Mouse (Mus musculus): ENCODE measurements at regions not wholly inside any gene's neighbourhood (a gene's known extent, or its start where the extent isn't known, plus 50 kb on each side); places are given as distances from the start of the nearest gene placed in this dataset.

- Histone ChIP-seq H3K4me1 (ENCODE audit: control insufficient read depth in 2 of 2, insufficient read depth in 2 of 2, low read length in 2 of 2) (no peaks in the 10 kb centered on the region), H3K27me3 (ENCODE audit: control insufficient read depth, insufficient read depth, low read length) (no peaks in the 10 kb centered on the region), H3K9ac (ENCODE audit: low read length) (no peak overlapping the region), H3K4me2 (ENCODE audit: low read length) (no peak overlapping the region), H3K9me3 (ENCODE audit: control insufficient read depth, low read length) (no peaks in the 10 kb centered on the region), H3K4me3 (ENCODE audit: control insufficient read depth in 1 of 2, insufficient read depth in 1 of 2, low read depth in 1 of 2, low read length in 2 of 2) (no peak overlapping the region), H3K27ac (replicated peaks in 1 of 2; ENCODE audit: control insufficient read depth in 1 of 2, insufficient read depth in 1 of 2, low read depth in 2 of 2, low read length in 2 of 2) (no peak overlapping the region), H3K36me3 (ENCODE audit: control insufficient read depth, insufficient read depth, low read length) (no peaks in the 10 kb centered on the region)
- WGBS, result 66% methylated on average over 5 of the region's 5 CpGs
- ATAC-seq (ENCODE audit: insufficient number of reproducible peaks, insufficient read depth, low FRiP score, low read depth), result no peak
These were observed 328.8 kb downstream of the Gxylt1 start for GRCm38 (mm10) chr15:92946216-92946615.

- Histone ChIP-seq H3K27ac (replicated peaks in 1 of 2; ENCODE audit: control insufficient read depth in 1 of 2, insufficient read depth in 1 of 2, low read depth in 2 of 2, low read length in 2 of 2) (no peak overlapping the region), H3K4me3 (ENCODE audit: control insufficient read depth in 1 of 2, insufficient read depth in 1 of 2, low read depth in 1 of 2, low read length in 2 of 2) (no peak overlapping the region), H3K9me3 (ENCODE audit: control insufficient read depth, low read length) (no peaks in the 10 kb centered on the region), H3K9ac (ENCODE audit: low read length) (no peak overlapping the region), H3K4me1 (ENCODE audit: control insufficient read depth in 2 of 2, insufficient read depth in 2 of 2, low read length in 2 of 2) (no peaks in the 10 kb centered on the region), H3K4me2 (ENCODE audit: low read length) (no peak overlapping the region), H3K36me3 (ENCODE audit: control insufficient read depth, insufficient read depth, low read length) (no peaks in the 10 kb centered on the region), H3K27me3 (ENCODE audit: control insufficient read depth, insufficient read depth, low read length) (no peaks in the 10 kb centered on the region)
- ATAC-seq (ENCODE audit: insufficient number of reproducible peaks, insufficient read depth, low FRiP score, low read depth), result no peak
- 74% methylated on average over 8 of the region's 8 CpGs for WGBS
These were observed 371.2 kb downstream of the Gxylt1 start for GRCm38 (mm10) chr15:92903821-92904220.

GRCm38 (mm10) chr15:92897277-92897676 is 377.7 kb downstream of the Gxylt1 start:
- Histone ChIP-seq H3K9ac (ENCODE audit: low read length) (no peak overlapping the region), H3K27me3 (ENCODE audit: control insufficient read depth, insufficient read depth, low read length) (no peaks in the 10 kb centered on the region), H3K4me3 (ENCODE audit: control insufficient read depth in 1 of 2, insufficient read depth in 1 of 2, low read depth in 1 of 2, low read length in 2 of 2) (no peak overlapping the region), H3K4me2 (ENCODE audit: low read length) (no peak overlapping the region), H3K36me3 (ENCODE audit: control insufficient read depth, insufficient read depth, low read length) (no peaks in the 10 kb centered on the region), H3K27ac (replicated peaks in 1 of 2; ENCODE audit: control insufficient read depth in 1 of 2, insufficient read depth in 1 of 2, low read depth in 2 of 2, low read length in 2 of 2) (no peak overlapping the region), H3K9me3 (ENCODE audit: control insufficient read depth, low read length) (no peaks in the 10 kb centered on the region), H3K4me1 (ENCODE audit: control insufficient read depth in 2 of 2, insufficient read depth in 2 of 2, low read length in 2 of 2) (no peaks in the 10 kb centered on the region)
- no peak for ATAC-seq (ENCODE audit: insufficient number of reproducible peaks, insufficient read depth, low FRiP score, low read depth)
- 82% methylated on average over 7 of the region's 7 CpGs for WGBS

GRCm38 (mm10) chr15:92895836-92896235 is 379.1 kb downstream of the Gxylt1 start:
- Histone ChIP-seq H3K4me2 (ENCODE audit: low read length) (no peak overlapping the region), H3K36me3 (ENCODE audit: control insufficient read depth, insufficient read depth, low read length) (no peaks in the 10 kb centered on the region), H3K9me3 (ENCODE audit: control insufficient read depth, low read length) (no peaks in the 10 kb centered on the region), H3K27me3 (ENCODE audit: control insufficient read depth, insufficient read depth, low read length) (no peaks in the 10 kb centered on the region), H3K27ac (replicated peaks in 1 of 2; ENCODE audit: control insufficient read depth in 1 of 2, insufficient read depth in 1 of 2, low read depth in 2 of 2, low read length in 2 of 2) (no peak overlapping the region), H3K9ac (ENCODE audit: low read length) (no peak overlapping the region), H3K4me1 (ENCODE audit: control insufficient read depth in 2 of 2, insufficient read depth in 2 of 2, low read length in 2 of 2) (no peaks in the 10 kb centered on the region), H3K4me3 (ENCODE audit: control insufficient read depth in 1 of 2, insufficient read depth in 1 of 2, low read depth in 1 of 2, low read length in 2 of 2) (no peak overlapping the region)
- WGBS, result 60% methylated on average over 4 of the region's 4 CpGs
- ATAC-seq (ENCODE audit: insufficient number of reproducible peaks, insufficient read depth, low FRiP score, low read depth), result no peak

GRCm38 (mm10) chr15:92876438-92876837 is 398.5 kb downstream of the Gxylt1 start:
- Histone ChIP-seq H3K4me2 (ENCODE audit: low read length) (no peak overlapping the region), H3K27ac (replicated peaks in 1 of 2; ENCODE audit: control insufficient read depth in 1 of 2, insufficient read depth in 1 of 2, low read depth in 2 of 2, low read length in 2 of 2) (no peak overlapping the region), H3K9me3 (ENCODE audit: control insufficient read depth, low read length) (no peaks in the 10 kb centered on the region; the same call in 1 of the 2 replicates), H3K27me3 (ENCODE audit: control insufficient read depth, insufficient read depth, low read length) (no peaks in the 10 kb centered on the region), H3K9ac (ENCODE audit: low read length) (no peak overlapping the region), H3K36me3 (ENCODE audit: control insufficient read depth, insufficient read depth, low read length) (no peaks in the 10 kb centered on the region), H3K4me3 (ENCODE audit: control insufficient read depth in 1 of 2, insufficient read depth in 1 of 2, low read depth in 1 of 2, low read length in 2 of 2) (no peak overlapping the region), H3K4me1 (ENCODE audit: control insufficient read depth in 2 of 2, insufficient read depth in 2 of 2, low read length in 2 of 2) (no peaks in the 10 kb centered on the region)
- WGBS, result 29% methylated on average over 5 of the region's 5 CpGs
- ATAC-seq (ENCODE audit: insufficient number of reproducible peaks, insufficient read depth, low FRiP score, low read depth), result no peak

GRCm38 (mm10) chr15:92864106-92864505 is 410.9 kb downstream of the Gxylt1 start:
- no peak for ATAC-seq (ENCODE audit: insufficient number of reproducible peaks, insufficient read depth, low FRiP score, low read depth)
- Histone ChIP-seq H3K27ac (replicated peaks in 1 of 2; ENCODE audit: control insufficient read depth in 1 of 2, insufficient read depth in 1 of 2, low read depth in 2 of 2, low read length in 2 of 2) (no peak overlapping the region), H3K4me1 (ENCODE audit: control insufficient read depth in 2 of 2, insufficient read depth in 2 of 2, low read length in 2 of 2) (no peaks in the 10 kb centered on the region), H3K4me3 (ENCODE audit: control insufficient read depth in 1 of 2, insufficient read depth in 1 of 2, low read depth in 1 of 2, low read length in 2 of 2) (no peak overlapping the region), H3K9me3 (ENCODE audit: control insufficient read depth, low read length) (no peaks in the 10 kb centered on the region), H3K4me2 (ENCODE audit: low read length) (no peak overlapping the region), H3K9ac (ENCODE audit: low read length) (no peak overlapping the region), H3K27me3 (ENCODE audit: control insufficient read depth, insufficient read depth, low read length) (no peaks in the 10 kb centered on the region), H3K36me3 (ENCODE audit: control insufficient read depth, insufficient read depth, low read length) (no peaks in the 10 kb centered on the region)
- 77% methylated on average over 5 of the region's 5 CpGs for WGBS

GRCm38 (mm10) chr15:92850854-92851253 is 424.1 kb downstream of the Gxylt1 start:
- Histone ChIP-seq H3K27ac (replicated peaks in 1 of 2; ENCODE audit: control insufficient read depth in 1 of 2, insufficient read depth in 1 of 2, low read depth in 2 of 2, low read length in 2 of 2) (no peak overlapping the region), H3K9ac (ENCODE audit: low read length) (no peak overlapping the region), H3K36me3 (ENCODE audit: control insufficient read depth, insufficient read depth, low read length) (no peaks in the 10 kb centered on the region), H3K4me3 (ENCODE audit: control insufficient read depth in 1 of 2, insufficient read depth in 1 of 2, low read depth in 1 of 2, low read length in 2 of 2) (no peak overlapping the region), H3K4me2 (ENCODE audit: low read length) (no peak overlapping the region), H3K27me3 (ENCODE audit: control insufficient read depth, insufficient read depth, low read length) (no peaks in the 10 kb centered on the region), H3K9me3 (ENCODE audit: control insufficient read depth, low read length) (no peaks in the 10 kb centered on the region), H3K4me1 (ENCODE audit: control insufficient read depth in 2 of 2, insufficient read depth in 2 of 2, low read length in 2 of 2) (no peaks in the 10 kb centered on the region)
- 61% methylated on average over 5 of the region's 5 CpGs for WGBS
- ATAC-seq (ENCODE audit: insufficient number of reproducible peaks, insufficient read depth, low FRiP score, low read depth), result no peak

GRCm38 (mm10) chr15:92840035-92840434 is 434.9 kb downstream of the Gxylt1 start:
- H3K4me1 ChIP-seq (ENCODE audit: control insufficient read depth in 2 of 2, insufficient read depth in 2 of 2, low read length in 2 of 2), result no peaks in the 10 kb centered on the region
- no peaks in the 10 kb centered on the region for H3K27me3 ChIP-seq (ENCODE audit: control insufficient read depth, insufficient read depth, low read length)
- H3K27ac ChIP-seq (replicated peaks in 1 of 2; ENCODE audit: control insufficient read depth in 1 of 2, insufficient read depth in 1 of 2, low read depth in 2 of 2, low read length in 2 of 2), result no peak overlapping the region
- no peak overlapping the region for H3K4me2 ChIP-seq (ENCODE audit: low read length)
- no peak overlapping the region for H3K9ac ChIP-seq (ENCODE audit: low read length)
- no peak for ATAC-seq (ENCODE audit: insufficient number of reproducible peaks, insufficient read depth, low FRiP score, low read depth)
- no peak overlapping the region for H3K4me3 ChIP-seq (ENCODE audit: control insufficient read depth in 1 of 2, insufficient read depth in 1 of 2, low read depth in 1 of 2, low read length in 2 of 2)
- WGBS, result 75% methylated on average over 5 of the region's 5 CpGs
- no peaks in the 10 kb centered on the region for H3K9me3 ChIP-seq (ENCODE audit: control insufficient read depth, low read length)
- H3K36me3 ChIP-seq (ENCODE audit: control insufficient read depth, insufficient read depth, low read length), result no peaks in the 10 kb centered on the region
